Mouse (Mus musculus) embryo, embryonic 11.5 days (tissue): ENCODE results near the gene Fhad1.

Experiments used
- DNase-seq: peaks from one replicate; pipeline ENCODE4 v3.0.0-alpha.2; 2012; ENCODE audit warnings: low read depth, low spot score

Gene Fhad1

DNA sequence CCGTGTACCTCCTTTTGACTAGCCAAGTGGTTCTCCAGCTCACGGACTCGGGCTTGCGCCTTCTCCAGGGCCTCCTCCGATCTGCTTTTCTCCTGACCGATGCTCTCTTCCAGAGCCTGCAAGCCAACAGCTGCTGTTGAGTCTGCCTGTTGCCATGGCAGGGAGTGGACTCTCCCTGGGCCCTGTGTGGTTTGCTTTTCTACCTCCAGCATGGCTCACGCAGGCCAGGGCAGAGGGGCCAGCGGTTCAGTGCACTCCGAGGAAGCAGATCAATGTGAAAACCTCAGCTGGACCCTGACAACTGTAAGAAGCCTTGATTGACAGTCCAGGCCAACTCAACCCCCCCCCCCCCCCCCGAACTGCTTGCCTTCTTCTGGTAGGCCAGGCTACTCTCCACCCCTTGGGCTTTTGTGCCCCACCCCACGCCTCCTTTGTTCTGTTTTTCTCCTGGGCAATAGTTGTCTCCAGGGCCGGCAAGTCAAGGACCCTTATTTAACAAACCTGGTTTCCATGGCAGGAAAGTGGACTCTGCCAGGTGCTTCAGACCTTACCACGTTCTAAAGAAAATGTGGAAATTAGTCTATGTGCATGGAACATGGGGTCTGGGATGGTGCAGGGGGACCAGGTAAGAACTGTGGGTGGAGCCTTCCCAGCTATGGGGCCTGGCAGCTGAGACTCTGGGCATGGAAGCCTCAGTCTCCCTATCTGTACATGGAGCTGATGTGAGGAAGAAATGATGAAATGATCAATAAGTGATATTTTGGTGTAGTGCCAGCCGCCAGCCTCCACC is 81.9 kb downstream of the Fhad1 start:
- no peak for DNase-seq

DNA sequence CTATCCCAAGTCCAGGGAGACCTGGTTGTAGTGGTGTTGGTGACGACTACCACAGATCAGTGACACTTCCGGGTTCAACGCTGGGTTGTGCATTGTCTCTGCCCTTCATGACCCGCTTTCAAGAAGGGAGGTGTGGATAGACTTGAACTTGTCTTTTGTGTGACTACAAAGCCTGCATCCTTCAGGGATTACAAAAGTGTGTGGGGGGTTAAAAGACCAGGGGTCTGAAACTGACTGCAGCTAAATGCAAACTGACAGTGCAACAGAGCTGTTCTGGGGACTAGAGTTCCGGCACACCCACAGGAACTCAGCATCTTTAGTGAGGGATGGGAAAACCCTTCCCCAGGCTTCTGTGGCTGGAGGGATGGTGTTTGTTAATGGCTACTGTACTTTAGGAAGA is 83.4 kb downstream of the Fhad1 start:
- DNase-seq, result no peak

DNA sequence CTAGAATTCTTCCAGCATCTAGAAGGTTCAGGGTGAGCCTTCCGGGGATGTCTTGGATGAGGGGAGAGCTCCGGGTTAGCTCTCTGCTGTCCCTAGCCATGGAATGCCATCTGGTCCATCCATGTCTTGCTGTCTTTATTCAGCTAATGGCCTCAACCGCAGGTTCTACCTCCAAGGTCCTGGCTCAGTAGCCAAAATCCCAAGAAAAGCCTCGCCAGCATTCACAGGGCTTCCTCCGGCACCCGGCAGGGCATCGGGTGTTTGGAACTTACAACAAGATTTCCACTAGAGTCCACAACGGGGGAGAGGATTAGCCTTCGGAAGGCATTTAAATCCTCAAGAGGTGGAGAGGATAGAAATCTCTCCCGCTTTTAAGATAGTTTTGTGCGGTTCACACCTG is 84.9 kb downstream of the Fhad1 start:
- no peak for DNase-seq

DNA sequence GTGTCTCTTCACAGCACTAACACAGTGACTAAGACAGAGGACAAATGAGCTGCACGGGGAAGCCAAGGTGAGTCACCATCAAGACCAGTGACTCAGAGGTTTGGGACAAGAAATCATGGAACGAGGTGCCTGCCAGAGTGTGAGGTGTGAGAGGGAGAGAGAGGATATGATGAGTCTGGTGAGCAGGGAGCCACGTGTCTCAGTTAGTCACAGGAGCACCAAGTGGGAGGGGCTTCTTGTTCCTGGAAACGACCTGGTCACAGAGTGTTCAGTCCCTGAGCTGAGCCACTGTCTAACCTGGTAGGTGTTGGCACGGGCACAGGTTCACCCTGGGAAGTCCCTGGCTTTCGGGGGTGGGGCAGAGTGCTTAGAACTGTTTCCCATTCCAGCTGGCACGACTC is 86.0 kb downstream of the Fhad1 start:
- DNase-seq, result no peak

DNA sequence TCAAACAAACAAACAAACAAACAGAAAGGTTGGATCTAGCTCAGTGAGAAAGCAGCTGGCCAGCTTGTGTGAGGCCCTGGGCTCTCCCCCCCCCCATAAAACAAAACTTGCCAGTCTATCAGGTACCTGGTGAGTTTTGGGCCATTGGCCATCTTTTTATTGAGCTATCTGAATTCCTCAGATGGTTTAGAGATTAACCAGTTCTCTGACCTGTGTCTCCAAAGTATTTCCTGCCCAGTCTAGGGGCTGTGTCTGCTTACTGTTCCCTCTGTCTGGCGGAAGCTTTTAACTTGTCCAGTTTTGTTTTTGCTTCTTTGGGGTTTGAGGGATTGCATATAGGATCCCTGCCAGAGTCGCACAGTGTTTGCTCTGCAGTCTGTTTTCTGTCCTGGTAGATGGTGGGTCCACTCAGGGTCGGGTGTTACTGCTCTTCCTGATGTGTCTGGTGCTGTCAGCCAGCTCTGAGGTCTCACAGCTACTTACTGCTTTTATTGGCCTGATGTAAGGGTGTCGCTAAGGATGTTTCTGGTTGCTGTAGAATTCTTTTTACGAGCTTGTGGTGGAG is 89.0 kb downstream of the Fhad1 start:
- no peak for DNase-seq

DNA sequence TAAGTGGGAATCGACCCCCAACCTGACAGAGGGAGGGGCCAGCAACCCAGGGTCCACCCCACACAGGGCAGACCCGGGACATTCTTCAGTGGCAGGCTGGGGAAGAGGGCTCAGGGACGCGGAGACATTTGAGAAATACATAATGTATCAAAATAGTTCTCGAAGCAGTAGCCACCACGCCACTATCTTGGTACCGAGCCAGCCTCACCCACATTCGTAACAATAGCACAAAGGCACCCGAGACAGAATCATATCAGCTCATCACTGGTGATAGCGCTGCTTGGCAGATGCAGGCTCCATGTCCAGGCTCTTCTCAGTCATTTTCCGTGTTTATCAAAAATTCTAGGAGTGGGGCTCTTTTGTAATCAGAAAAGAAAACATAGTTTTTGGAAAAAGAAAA is 90.9 kb downstream of the Fhad1 start:
- no peak for DNase-seq

DNA sequence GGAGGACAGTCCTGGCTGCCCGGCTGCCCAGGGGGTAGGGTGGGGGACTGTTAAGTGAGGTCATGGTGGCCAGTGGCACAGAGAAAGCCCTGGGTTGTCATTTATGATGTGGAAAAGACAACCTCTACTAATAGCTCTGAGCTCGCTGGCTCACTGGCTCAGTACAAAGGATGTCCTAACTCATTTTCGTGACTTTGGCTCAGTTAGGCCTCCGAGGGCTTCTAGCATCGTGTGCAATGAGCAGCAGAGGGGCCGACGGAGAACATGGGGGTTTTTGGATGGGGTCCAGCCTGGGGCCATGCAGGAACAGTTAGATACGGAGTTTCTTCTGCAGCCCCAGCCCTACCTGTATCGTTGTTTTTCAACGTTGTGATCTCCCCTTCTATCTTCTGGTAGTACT is 94.5 kb downstream of the Fhad1 start:
- DNase-seq, result no peak

DNA sequence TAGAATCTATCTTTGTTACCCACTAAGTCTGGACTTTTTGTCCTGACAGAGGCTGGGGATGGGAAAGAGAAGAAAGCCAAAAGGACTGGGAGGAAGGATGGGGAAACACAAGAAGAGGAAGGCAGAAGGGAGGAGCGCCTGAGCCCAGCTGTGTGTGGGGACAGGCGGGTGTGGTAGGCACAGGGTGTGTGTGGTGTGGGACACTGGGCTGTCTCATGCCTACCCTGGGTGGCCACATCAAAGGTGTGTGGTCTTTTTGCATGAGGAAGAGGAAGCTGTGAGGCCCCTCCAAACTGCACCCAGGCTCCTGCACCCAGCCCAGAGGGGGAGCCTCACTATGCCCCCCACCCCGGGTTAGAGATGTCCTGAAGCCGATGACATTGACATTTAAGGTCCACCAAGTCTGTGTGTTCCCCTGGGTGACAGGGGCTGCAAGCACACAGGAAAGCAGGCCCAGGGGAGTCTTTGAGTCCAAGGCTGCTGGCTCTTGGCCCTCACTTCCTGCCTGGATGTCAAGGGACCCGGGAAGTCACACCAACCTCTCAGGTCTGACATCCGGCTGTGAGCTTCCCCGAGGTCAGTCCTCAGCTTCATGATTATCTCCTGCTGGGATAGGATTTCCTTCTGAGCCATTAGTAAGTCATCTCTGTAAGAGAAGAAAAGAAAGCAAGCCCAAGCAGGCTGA is 97.0 kb downstream of the Fhad1 start:
- DNase-seq, result no peak

DNA sequence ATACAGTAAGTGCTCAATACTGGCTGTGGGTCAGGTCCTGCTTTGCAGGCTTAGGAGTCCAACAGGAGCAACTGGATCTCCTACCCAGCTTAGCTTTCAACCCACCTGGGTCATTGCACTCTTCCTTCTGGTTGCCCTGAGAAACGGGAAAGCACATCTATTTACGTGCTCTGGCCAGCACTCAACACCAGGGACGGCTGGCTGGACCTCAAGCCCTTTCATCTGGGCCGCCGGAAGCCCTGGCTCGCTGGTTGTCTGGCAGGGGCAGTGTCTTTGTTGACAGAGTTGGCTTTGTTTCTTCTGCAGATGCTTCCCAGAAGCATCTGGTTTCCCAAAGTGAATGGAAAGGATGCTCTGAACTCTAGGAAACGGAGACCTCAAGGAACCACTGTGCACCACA is 100.8 kb downstream of the Fhad1 start:
- no peak for DNase-seq

DNA sequence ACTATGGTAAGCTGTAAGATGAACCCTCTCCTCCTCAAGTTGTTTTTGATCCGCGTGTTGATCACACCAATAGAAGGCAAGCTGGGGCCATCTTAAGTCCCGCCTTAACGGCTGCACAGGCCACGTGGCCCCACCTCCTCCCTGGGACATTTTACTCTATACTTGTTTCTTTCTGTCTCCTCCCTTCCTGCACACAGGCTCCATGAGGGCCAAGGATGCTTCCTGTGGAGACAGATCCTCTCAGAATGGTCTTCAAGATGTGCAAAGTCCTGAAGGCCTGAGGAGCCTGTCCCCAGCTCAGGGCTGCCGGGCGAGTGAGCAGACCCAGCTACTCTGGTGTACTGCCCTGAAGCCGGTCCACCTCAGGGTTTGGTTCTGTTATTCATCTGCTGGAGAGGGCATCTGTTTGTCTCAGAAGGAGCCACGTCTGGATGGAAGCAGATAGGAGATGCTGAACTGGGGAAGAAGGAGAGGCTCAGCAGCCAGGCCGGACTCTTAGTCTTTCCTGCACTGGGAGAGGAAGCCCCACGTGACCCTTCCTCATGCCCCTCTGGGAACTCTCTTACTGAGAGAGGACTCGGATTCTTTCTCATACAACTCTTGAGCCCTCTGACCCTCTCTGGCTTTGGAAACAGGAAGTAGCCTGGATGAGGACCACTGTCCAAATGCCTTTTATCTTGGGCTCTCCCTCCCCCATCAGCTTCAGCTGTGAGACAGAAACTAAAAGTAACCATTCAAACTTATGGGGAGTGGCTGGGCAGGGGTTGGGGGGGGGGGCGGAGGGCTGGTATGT is 101.5 kb downstream of the Fhad1 start:
- no peak for DNase-seq

DNA sequence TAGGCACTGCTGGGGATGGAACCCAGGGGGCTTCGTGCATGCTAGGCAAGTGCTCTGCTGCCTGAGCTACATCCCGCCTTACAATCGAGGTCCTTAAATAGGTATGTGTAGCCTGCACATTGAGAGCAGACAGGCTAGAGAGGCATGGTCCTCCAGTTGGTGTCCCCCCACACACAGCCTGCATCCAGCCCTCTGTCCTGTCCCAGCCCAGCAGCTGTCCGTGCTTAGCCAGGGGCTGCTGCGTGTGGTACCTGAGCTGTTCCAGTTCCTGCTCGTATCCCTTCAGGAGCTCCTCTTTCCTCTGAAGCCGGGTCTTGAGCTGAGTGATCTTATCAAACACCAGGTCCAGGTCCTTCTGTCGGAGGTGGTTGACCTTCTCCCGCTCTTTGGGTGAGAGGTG is 110.2 kb downstream of the Fhad1 start:
- no peak for DNase-seq

DNA sequence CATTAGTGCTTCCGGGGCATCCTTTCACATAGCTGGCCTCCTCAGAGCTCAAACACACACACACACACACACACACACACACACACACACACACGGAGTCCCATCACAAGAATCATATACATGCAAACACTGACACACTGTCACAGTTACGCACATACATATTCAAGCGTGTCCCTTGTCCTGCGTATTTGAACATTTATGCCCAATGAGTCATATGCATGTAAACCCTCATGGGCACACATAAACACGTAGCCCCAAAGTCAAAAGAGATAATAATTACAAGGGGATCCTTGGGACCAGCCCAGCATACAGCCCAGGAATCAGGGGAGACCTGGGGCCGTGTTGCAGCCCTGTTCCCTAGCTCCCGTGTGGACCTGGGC is 112.4 kb downstream of the Fhad1 start:
- no peak for DNase-seq

DNA sequence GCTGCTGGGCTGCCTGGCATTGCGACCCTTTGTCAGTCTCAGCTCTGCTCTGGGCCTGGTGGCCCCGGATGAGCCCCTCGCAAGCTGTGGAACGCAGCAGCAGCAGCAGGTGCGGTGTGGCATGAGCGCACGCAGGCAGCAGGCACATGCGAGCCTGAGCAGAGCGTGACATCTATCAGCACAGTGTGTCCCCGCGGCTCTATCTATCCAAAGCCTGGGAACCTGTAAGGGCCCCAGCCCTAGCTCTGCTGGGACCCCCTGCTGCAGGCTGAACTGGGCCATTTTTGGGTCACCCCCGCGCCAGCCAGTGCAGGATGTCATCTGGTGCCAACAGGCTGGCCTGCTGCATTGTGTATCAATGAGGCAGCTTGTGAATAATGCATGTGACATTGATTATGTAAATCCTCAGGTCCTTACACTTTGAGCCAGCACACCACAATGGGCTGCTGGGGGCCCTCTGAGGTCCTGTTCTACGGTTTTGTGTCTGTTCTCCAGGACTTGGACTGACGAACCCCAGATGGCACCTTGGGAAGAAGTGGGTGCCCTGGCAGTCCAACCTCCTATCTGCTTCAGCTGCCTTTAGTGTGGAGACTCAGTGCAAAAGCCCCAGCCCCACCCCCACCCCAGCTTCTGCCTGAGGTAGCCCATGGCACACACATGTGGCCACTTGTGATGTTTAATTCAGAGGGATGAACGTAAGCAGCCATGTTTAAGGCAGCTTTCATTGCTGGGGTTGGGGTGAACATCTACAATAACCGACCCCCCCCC is 113.0 kb downstream of the Fhad1 start:
- DNase-seq, result no peak

DNA sequence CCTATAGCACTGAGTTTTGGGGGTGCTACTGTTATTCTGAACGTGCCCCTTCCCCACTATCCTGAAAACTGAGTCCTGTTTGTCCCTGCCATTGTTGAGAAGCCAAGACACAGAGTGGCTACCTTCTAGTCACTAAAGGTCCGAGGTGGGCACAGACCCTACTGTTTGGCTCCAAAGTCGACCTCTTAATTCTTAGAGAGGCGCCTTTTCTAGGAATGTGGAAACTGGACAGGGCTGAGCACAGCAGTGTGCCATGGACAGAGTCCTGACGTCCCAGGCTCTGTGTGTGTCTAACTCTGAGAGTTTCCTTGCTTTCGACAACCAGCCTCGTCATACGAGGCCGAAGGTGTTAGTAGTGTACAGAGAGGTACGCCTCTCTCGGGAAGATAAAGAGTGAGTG is 114.5 kb downstream of the Fhad1 start:
- no peak for DNase-seq

DNA sequence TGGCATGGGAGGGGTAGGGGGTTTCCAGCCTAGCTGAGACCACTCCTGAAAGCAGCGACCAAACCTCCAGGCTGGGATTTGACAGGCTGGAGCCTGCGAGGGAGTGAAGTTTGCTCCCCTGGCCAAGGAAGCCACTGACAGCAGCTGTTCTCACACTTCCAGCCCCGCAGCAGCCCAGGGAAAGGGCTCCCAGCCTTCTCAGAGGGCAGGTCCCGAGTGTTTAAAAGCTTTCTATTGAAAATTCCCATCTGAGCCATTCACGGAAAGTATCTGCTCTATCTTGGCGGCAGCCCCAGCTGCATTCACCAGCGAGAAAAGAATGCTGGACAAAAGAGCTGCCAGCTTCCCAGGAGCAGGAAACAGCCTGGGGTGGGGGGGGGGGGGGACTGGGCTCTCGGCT is 114.9 kb downstream of the Fhad1 start:
- no peak for DNase-seq

DNA sequence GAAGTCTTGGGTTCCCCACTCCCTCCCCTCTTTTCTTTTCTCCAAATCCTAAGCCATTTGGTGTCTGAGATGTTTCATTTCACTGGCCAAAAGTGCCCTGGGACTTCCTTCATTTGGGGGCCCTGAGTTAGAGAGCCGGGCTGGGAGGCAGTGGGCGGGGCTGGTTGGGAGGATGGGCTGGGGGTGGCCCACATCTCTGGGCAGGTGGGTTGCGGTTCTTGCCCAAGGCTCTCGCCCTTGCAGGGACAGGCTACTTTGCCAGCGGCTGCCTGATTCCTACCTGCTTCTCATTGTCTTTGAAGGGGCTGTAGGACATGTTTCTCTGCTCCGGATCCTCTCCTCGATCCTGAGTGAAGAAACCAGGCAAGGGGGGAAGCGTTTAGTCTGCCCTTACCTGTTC is 116.0 kb downstream of the Fhad1 start:
- no peak for DNase-seq

DNA sequence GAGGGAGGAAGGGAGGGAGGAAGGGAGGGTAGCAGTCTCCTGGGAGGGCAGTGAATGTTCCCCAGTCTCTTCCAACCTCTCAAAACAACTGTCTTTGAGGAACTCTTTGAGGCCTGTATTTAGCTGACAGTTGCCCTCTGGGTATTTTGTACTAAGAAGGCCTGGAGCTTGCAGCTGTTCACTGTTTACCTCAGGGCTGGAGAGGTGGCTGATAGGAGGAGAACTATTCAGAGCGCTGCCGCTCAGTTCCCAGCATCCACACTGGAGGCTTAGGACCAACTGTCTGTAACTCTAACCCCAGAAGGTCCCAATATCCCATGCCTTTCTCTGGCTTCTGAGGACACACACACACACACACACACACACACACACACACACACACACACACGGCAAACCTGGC is 117.0 kb downstream of the Fhad1 start:
- no peak for DNase-seq

DNA sequence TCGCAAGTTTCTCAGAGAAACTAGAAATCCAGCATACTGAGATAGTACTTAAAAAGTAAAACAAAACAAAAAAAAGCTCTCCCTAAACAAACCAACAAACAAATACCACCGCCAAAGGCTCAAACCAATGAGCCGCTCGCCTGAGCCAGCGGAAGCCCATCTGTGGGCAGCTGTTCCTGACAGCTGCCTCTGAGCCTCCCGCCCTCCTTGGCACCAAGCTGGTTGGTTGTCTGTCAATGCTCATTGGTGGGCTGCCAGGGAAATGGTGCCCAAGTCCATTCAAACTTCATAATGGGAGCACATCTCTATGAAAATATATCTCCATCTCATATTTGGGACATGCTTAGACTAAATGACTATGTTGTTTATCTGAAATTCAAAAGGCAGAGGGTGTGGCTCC is 117.7 kb downstream of the Fhad1 start:
- no peak for DNase-seq

DNA sequence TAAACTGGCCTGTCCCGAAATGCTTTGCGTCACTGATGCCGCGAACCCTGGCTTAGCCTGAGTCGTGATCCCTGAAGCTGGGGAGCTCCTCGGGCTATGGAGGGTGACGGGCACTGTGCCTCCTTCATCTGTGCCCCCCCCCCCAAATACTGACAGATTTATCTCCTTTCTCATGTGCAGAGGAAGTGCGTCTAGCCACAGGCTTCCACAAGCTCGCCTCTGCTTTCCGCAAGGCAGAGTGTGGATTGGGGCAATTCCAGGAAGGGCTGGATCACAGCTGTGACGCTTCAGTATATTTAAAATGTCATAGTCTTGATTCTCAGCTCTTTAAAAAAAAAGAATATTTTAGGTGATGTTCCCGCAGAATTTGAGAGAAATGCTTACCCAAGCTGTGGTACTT is 119.1 kb downstream of the Fhad1 start:
- no peak for DNase-seq

DNA sequence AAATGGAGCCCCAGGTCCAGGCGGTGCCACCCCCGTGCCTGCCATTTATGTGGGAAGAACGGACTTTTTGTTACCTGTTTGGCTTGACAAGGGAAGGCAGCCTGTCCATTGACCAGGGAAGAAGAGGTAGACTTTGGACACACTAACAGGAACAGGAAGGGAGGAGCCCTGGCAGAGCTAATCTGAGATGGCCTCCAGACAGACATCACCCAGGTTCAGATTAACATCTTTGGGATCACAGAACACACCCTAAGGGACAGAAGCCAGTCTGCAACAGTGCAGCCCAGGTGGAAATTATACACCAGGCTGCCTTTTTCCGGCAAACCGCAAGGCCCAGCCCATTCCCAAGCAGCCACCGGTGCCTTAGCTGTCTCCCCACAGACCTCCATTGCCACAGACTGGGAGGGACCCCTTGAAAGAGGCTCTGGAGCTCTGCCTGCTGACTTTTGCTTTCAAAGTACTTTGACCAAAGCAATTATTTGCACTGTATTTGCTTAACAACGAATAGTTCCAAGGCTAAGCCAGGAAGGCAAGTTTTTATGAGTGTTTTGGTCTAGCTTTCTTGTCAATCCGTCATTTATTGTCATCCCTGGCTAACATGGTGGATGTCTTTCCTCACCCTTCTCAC is 121.6 kb downstream of the Fhad1 start:
- no peak for DNase-seq

DNA sequence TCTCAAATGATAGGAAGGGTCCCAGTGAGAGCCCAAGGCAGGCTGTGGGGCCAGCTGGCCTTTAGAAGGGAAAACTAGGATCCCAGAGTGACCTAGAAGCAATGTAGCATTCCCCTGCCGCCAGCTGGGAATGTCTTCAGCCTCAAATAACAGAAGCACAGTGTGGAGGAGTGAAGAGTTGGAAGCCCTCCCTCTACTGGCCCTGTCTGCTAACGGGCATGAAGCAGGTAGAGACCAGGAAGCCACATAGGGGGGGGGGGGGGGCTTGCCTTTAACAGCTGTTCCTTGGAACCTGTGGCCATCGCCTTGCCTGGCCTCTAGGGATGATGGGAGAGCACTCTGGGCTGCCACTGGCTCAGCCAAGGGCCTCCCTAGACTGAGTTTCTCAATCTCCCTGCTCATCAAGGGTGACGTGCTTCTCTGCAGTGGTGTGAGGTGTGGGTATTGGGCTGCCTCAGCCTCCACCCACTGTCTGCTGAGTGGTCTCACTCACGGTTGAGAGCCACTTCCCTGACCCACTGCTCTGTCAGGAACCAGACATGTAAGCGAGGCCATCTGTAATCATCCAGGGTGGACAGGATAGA is 128.4 kb downstream of the Fhad1 start:
- no peak for DNase-seq
